Mouse (Mus musculus): ENCODE measurements around the gene Edem2.

The Edem2 gene

DNA sequence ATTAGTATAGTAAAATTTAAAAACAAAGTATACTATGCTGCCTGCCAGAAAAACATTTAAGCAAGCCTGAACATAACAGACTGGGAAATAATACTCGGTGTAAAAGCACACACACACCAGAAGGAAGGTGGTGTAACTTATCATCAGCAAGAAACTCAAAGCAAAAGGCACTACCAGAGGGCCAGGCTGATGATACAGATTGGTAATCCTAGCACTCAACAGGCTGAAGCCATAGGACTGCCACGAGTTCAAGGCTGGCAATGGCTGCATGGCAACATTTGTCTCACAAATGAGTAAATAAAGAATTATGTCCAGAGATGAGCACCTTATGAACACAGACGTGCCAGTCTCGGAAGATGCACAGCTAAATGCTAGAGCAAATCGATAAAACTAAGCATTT lies 45.5 kb downstream of the Edem2 start:
- no peak for DNase-seq

- DNase-seq = no peak
These were observed 46.1 kb downstream of the Edem2 start for GRCm38 (mm10) chr2:155683137-155683536.

GRCm38 (mm10) chr2:155681874-155682273 lies 47.4 kb downstream of the Edem2 start:
- DNase-seq = no peak

- DNase-seq = no peak
These were observed 48.1 kb downstream of the Edem2 start for GRCm38 (mm10) chr2:155681194-155681593.

DNA sequence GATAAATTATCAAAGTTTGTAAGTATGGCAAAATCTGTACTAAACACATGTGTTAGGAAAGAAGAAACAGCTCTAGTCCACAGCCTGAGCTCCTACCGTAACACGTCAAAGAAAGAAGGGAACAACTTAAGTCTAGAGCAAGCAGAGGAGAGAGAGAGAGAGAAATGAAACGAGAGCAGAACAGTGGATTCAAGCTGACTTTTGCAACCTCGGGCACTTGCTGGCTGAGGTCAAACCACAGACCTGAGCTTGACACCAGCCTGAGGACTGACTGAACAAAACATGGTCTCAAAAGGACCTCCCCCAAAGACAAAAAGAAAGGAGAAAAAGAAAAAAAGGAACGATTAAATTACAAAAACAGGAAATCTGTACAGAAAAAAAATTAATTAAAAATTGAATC lies 48.7 kb downstream of the Edem2 start:
- DNase-seq = no peak

DNA sequence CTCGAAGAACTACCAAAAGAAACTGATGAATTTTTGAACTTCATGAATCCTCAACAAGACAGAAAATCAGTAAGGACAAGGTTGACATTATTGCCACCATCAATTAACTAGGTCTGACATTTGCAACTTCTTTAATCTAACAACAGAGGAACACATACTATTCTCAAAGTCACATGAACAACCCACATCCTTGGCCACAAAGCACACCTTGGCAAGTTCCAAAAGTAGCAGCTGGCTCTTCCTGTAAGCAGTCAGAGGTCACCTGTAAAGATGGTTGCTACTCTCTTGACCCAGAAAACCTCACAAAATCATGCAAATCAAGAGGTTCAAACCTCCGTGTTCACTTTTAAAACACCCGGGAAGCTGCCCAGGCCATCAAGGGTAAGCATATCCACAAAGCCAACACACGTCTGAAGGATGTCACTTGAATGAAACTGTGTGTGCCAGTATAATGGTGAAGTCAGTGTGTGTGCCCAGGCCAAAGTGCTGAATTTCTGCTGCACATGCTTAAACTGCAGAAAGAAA lies 49.6 kb downstream of the Edem2 start:
- peak; percentile 56 for DNase-seq

DNA sequence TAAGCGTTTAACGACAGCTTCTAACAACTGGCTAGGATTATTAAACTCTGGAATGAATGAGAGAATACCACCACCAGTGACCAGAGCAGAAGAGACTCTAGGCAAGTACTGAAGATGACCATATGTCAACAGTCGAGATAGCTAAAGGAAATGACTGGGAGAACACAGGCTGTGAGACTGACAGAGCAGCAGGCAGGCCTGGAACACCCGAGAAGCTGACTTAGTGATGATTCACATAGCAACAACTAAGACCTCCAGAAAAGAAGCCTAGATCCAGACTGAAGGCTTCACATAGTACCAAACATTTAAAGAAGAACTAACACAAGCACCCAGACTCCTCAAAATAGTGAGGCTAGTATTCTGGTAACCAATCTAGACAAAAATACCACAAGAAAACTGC lies 54.2 kb downstream of the Edem2 start:
- DNase-seq = no peak

DNA sequence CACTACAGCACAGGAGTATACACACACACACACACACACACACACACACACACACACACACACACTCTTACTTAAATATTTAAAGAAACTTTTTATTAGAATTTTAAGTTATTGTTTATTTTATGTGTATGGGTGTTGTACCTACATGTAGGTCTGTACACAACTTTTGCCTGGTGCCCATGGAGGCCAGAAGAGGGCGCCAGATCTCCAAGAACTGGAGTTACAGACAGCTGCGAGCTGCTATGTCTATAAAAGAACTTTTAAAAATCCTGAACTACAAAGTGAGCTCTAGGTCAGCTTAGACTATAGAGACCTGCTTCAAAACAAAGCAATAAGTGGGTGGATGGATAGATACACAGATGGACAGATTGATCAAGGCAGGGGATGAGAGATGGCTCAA lies 55.7 kb downstream of the Edem2 start:
- DNase-seq = peak; percentile 88

DNA sequence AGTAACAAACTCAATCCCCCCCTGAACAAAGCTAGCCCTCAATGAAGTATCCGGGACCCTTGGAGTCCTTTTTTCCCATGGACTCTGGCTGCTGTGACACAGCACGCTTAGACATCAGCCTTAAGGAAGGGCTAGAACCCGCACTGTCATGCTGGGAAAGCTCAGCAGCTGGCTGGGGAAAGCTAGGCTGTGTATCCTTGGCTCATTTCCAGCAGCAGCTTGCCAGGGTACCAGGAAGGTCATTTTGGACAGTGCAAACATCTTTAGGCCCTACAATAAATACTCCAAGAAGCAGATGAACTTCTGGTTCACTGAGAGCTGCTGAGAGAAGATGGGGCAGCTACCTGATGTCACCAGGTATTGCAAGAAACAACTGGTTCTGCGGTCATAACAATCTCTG lies 58.0 kb downstream of the Edem2 start:
- DNase-seq = no peak

- DNase-seq = peak; percentile 64
These were observed 60.8 kb downstream of the Edem2 start for GRCm38 (mm10) chr2:155668461-155668860.

DNA sequence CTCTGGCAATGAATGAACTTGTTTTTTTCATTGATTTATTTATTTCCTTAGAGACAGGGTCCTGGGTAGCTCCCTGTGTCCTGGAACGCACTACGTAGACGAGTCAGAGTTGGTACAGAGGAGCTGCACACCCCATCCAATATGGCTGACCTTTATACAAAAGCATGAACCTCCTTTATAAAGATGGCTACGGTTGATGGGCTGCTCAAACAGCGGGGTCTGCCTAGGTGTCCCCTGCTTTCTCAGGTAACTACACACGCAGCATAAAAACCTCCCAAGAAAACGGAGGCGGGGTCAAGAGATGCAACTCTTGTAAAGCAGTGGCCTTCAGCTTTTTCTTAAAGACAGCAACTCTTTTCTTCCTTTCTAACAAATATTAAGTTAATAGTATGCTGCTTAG lies 61.4 kb downstream of the Edem2 start:
- no peak for DNase-seq

DNA sequence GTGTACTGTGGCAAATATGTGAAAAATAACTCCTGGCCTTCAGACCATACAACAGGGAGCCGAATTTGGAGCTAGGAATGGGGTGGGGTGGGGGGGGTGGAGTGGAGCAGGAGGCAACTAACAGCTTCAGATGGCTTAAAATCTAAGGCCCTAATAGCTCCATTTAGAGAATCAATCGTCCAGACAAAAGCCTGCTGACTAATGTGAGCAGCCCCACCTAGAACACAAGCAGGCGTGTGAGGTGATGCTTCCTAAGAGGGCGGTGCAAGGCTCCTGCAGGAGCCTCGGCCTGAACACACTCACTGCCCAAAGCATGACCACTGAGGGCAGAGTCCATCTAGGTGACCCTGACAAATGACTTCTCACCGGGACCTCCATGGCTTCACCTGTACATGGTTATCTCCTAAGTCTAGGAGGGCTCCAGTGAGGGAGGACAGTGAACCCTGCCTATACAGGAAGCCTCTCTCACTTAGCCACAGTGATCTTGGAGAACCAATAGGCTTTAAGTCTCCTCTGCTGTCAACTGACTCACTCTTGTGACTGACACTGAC lies 65.3 kb downstream of the Edem2 start:
- no peak for DNase-seq

GRCm38 (mm10) chr2:155663097-155663496 lies 66.2 kb downstream of the Edem2 start:
- DNase-seq = peak; percentile 56

- DNase-seq = no peak
These were observed 66.9 kb downstream of the Edem2 start for GRCm38 (mm10) chr2:155662390-155662789.

DNA sequence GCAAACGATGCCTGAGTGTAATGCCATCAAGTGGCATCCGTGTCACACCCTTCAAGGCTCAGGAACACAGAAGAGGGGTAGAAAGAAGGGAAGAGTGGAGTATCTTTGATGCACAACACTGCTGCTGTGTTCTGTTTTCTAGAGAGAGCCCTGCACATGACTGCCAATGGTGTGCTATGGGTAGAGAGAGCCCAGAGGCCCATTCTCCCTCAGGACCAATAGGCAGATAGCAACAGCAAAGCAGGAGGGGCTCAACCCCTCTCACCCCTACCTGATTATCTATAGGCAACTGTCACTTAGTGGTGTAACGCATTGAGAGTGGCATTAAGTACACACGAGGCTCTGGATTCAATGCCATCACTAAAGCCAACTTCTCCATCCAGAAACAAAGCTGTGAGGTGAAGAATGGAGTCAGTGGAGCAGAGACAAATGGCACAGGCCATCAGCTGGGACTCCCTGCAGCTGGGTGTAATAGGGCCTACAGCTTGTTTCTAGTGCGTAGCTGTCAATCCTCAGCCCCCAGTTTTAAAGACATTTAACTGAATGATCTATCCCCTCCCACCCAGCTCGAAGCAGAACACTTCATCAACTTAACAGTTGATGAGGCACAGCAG lies 73.4 kb downstream of the Edem2 start:
- no peak for DNase-seq

DNA sequence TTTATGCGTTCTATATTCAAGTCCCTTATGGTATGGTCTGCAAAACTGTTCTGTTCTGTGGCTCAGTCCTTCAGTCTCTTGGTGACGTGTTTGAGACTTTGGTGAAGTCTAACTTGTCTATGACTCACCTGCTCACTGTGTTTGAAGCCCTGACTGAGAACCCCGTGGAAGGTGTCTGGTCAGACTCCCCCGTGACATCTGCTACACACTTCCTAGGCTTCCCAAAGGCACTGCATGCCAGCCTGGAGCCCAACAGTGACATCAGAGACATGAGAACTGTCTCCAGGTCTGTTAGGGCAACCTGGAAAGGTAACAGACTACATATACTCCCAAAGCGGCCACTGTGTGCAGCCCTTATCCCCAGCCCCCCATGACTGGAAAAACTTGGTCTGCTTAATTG lies 76.7 kb downstream of the Edem2 start:
- DNase-seq = no peak

All from thymus, postnatal 25 days (tissue).